Mouse (Mus musculus) leukemia stem cell, adult 10-12 weeks (primary cell): ENCODE measurements around the gene Chrd. TPM values are rescaled to one million over a fixed set of nuclear protein-coding genes. Genes with fewer than 3 reads are reported as not detected.

Experiments used
- polyA plus RNA-seq: library from polyadenylated mRNA; stranded (reverse); fragments of >175 nt; gene quantifications from 2 replicates; pipeline ENCODE4 v1.2.3, GENCODE M21; 2012; ENCODE audit warnings: low replicate concordance

The Chrd gene
- polyA plus RNA-seq, result 0.18 TPM in 1 of 2 replicates, not detected in the other

GRCm38 (mm10) chr16:20732925-20733730 is at the start of gene Chrd:
Gene Chrd, plus strand, starts transcription at chr16:20733127.

DNA sequence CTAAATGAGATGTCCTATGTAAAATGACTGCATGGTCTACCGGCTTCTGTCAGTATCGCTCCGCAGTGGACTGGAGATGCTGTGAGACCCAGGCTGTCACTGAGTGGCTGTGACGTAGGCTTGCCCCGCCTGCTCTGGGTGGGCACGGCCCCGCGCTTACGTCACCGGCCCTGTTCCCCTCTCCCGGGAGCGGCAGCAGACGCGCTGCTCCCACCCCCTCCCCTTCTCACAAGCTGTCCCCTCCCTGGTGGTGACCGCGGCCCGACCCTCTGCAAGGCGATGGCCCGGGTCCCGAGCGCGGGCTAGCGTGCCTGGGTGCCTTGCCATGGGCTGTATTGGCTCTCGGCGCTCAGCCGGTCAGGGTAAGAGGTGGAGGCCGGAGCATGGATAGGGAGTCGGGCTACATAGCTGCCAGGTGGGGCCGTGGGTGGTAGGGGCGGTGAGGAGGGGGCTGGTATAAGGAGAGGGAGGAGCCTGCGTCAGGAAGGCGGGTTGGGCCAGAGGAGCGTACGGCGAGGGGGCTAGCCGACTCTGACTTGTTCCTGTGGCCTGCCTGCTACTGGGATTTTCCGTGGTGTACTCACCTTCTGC is 39.7 kb upstream of the Chrd start, which contains the start of gene Fam131a:
Gene Fam131a (plus strand): TSS at position 131 of the 591 bp plus-strand sequence.

GRCm38 (mm10) chr16:20717181-20717977 is 15.5 kb upstream of the Chrd start, which contains the start of the genes Polr2h and Clcn2:
Gene Polr2h, plus strand, starts transcription at chr16:20717665.
Gene Clcn2, minus strand, starts transcription at chr16:20717746.

GRCm38 (mm10) chr16:20733731-20734730 is 1.1 kb downstream of the Chrd start, which contains the start of gene Thpo:
Gene Thpo, minus strand, starts transcription at chr16:20734511.

Other genes starting within 250 kb of the Chrd start
- 23.3 and 34.1 TPM in 2 replicates for gene Eif2b5, start 234.3 kb upstream of the Chrd start, polyA plus RNA-seq
- gene Dvl3, start 216.1 kb upstream of the Chrd start, polyA plus RNA-seq, result 29.3 and 33.6 TPM in 2 replicates
- gene Ap2m1, start 197.6 kb upstream of the Chrd start, polyA plus RNA-seq, result 48.8 and 95.7 TPM in 2 replicates
- 11.8 and 47.6 TPM in 2 replicates for gene Abcf3, start 184.6 kb upstream of the Chrd start, polyA plus RNA-seq
- gene Vwa5b2, start 143.7 kb upstream of the Chrd start, polyA plus RNA-seq, result 0.07 and 0.19 TPM in 2 replicates
- 0.84 and 18.9 TPM in 2 replicates for gene Eef1akmt4, start 121.5 kb upstream of the Chrd start, polyA plus RNA-seq
- not detected in 2 replicates for gene Gm49333, start 121.5 kb upstream of the Chrd start, polyA plus RNA-seq
- 22.1 and 25.7 TPM in 2 replicates for gene Alg3, start 121.4 kb upstream of the Chrd start, polyA plus RNA-seq
- gene Camk2n2, start 111.8 kb upstream of the Chrd start, polyA plus RNA-seq, result 0.82 and 1.0 TPM in 2 replicates
- gene Ece2, start 103.3 kb upstream of the Chrd start, polyA plus RNA-seq, result not detected in 2 replicates
- gene Psmd2, start 81.5 kb upstream of the Chrd start, polyA plus RNA-seq, result 132 and 218 TPM in 2 replicates
- gene Eif4g1, start 64.8 kb upstream of the Chrd start, polyA plus RNA-seq, result 2,113 and 2,308 TPM in 2 replicates
- gene Fam131a, start 39.9 kb upstream of the Chrd start, polyA plus RNA-seq, result 1.2 and 2.3 TPM in 2 replicates
- 2.8 and 6.5 TPM in 2 replicates for gene Polr2h, start 15.5 kb upstream of the Chrd start, polyA plus RNA-seq
- 30.8 and 40.4 TPM in 2 replicates for gene Clcn2, start 15.4 kb upstream of the Chrd start, polyA plus RNA-seq
- not detected in 2 replicates for gene Thpo, start 1.4 kb downstream of the Chrd start, polyA plus RNA-seq